Mouse (Mus musculus): ENCODE measurements around the gene Nup43.
"Not testable (repeated sequence)": the region's sequence is repeated elsewhere in the genome, so short reads cannot be mapped to it uniquely, and the experiment has no call there.

Gene Nup43

GRCm38 (mm10) chr10:7667342-7667802, at the start of gene Nup43:
Gene Nup43, plus strand, starts transcription at chr10:7667503.
- peak; percentile 82 to 89 for DNase-seq (ENCODE audit: low spot score in 2 of 2)

- DNase-seq (ENCODE audit: low spot score in 2 of 2): not testable (repeated sequence)
These were observed 49.7 kb upstream of the Nup43 start for GRCm38 (mm10) chr10:7617556-7617955.

DNA sequence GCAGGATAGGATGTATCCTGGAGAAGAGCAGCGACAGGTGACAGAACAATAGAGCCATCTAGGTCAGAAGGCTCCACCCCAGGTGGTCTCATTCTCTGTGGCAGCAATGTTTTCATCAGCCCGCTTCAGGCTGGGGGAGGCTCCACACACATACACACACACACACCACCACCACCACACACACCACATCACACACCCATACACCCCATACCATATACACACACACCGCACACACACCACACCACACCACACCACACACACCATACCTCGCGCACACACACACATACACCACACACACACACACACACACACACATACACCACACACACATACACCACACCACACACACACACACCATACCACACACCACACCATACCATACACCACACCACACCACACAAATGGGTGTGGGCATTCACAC, 47.5 kb upstream of the Nup43 start:
- DNase-seq (ENCODE audit: low spot score in 2 of 2): no peak

DNA sequence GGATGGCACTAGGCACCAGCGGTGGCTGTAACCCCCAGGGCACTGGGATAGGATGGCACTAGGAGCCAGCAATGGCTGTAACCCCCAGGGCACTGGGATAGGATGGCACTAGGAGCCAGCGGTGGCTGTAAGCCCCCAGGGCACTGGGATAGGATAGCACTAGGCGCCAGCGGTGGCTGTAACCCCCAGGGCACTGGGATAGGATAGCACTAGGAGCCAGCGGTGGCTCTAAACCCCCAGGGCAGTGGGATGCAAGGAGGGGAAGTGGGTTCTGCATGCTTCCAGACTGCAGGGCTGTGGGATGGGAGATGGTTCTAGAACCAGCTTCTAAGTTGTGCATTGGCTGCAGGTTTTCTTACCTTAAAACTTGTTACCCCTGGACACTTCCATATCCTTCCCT, 46.6 kb upstream of the Nup43 start:
- DNase-seq (ENCODE audit: low spot score in 2 of 2): no peak

DNA sequence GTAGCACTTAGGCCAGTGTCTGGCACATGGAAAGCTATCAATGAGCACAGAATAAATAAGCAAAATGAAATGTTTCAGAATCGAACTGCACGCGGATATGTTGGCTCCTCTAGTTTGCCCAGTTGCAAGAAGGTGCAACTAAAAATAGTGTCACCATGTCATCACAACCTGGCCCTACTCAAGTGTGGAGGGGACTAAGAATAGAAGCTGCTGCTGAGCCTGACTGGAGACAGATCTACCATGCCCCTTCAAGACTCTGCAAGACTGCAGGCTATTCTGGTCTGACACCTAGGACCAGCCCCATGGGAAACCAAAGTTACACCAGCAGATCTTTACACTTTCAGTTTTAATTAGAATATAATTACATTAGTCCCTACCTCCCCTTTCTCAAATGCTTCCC, 44.9 kb upstream of the Nup43 start:
- no peak for DNase-seq (ENCODE audit: low spot score in 2 of 2)

- DNase-seq (ENCODE audit: low spot score in 2 of 2): no peak
These were observed 43.3 kb upstream of the Nup43 start for GRCm38 (mm10) chr10:7623861-7624518.

GRCm38 (mm10) chr10:7629092-7629491, 38.2 kb upstream of the Nup43 start:
- DNase-seq (ENCODE audit: low spot score in 2 of 2): no peak

- DNase-seq (ENCODE audit: low spot score in 2 of 2): no peak
These were observed 37.0 kb upstream of the Nup43 start for GRCm38 (mm10) chr10:7630286-7630685.

- DNase-seq (ENCODE audit: low spot score in 2 of 2): peak in 1 of 2 experiments; percentile 9
These were observed 36.2 kb upstream of the Nup43 start for GRCm38 (mm10) chr10:7630951-7631720.

DNA sequence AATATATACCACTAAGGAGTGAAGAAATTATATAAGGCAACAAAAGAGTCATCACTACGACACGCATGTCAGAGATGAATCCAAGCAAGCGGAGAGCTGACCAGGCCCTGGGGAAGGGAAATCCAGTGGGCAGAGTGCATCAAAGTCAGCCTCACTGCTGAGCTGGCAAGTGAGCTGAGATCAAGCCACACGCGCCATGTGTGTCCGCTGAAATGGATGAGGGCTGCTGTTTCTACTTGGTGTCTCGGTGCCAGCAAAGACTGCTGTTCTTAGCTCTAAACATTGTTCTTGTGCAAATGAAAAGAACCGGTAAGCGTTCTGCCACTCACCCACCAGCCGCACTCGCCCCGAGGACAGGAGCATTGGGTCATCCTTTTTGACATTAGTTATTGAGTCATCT, 26.9 kb upstream of the Nup43 start:
- no peak for DNase-seq (ENCODE audit: low spot score in 2 of 2)

GRCm38 (mm10) chr10:7645911-7646310, 21.4 kb upstream of the Nup43 start:
- DNase-seq (ENCODE audit: low spot score in 2 of 2): no peak

- no peak for DNase-seq (ENCODE audit: low spot score in 2 of 2)
These were observed 18.2 kb upstream of the Nup43 start for GRCm38 (mm10) chr10:7649059-7649458.

DNA sequence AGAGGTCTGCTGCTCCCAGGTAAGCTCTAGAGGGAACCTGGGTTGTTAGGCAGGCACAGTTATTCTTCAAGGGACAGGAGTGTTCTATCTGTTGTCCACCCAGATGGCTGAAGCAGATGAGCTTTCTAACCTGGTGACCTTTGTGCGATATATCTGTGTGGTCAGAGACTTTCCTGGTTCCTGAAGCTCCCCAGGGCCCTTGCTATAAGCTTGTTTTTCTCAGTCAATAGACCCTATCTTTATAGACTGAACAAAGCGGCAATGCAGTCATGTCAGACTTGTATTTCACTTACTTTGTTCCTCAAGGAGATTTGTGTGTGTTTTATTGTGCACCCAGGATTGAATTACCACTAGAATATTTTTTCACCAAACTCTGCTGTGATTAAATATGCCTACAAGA, 16.2 kb upstream of the Nup43 start:
- DNase-seq (ENCODE audit: low spot score in 2 of 2): no peak

DNA sequence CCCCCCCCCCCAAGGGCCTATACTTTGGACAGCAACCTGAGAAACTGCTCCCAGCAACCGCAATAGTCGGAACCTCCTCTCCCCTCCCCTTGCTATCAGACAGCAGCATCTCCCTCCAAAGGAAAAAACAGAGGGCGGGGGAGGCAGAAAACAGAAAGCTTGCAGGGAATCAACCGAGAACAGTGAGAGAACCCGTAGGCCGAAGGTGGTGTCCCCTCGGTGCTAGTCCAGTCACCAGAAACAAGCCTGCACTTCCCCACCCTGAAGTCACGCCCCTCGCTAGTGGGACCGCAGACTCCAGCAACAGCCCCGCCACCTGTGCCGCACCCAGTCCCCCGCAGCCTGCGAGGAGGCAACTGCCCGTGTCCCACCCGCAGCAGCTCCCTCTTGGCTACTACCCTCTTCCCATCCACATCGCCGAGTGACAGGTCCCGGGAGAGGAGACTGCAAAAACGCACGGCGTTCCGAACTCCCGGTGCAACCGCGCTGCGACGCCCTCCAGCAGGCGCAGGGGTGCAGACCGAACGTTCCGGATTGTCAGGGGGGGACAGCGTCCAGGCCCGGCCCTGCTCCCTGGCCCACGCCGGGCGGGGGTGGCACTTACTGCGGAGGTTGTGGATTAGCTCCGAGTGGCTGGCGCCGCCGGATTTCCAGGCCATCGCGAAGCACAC, 4.7 kb upstream of the Nup43 start:
- peak in 1 of 2 experiments; percentile 59 for DNase-seq (ENCODE audit: low spot score in 2 of 2)

DNA sequence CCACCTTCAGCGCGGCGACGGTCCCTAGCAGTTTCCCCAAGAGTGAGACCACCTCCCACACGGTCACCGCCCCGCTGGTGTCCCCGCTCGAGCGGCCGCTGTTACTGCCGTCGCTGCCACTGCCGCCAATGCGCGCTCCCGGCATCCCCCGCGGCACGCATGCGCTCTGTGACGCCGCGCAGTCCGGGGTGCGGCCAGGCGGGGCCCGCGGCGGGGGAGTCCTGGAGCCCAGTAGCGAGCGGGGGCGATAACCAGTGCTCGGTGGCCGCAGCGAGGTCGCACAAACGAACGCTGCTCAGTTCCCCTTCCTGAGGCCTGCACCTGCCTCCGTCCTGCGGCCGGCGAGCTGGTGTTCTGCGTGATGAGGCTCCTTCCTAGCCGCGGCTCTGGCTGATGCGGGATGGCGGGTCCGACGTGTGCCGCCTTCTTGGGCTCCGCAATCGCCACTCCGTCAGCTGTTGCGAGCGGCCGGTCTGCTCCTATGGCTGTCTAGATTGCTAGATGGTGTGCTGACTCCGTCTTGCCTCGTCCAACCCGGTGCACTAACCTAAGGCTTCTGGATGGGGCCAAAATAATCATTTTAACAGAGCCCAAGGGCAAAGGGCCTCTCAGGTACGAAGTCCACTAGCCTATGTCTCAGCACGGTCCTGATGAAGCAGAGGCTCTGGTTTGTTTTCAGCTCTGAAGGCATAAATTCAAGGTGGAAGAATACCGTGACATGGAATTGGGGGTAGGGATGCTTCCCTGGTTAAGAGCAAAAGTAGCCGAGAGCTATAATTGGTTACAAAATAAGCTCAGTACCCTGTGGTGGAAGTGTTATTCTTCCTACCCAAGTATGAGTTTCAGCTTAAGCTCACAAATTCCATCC, 3.9 kb upstream of the Nup43 start:
- peak; percentile 80 to 88 for DNase-seq (ENCODE audit: low spot score in 2 of 2)

DNA sequence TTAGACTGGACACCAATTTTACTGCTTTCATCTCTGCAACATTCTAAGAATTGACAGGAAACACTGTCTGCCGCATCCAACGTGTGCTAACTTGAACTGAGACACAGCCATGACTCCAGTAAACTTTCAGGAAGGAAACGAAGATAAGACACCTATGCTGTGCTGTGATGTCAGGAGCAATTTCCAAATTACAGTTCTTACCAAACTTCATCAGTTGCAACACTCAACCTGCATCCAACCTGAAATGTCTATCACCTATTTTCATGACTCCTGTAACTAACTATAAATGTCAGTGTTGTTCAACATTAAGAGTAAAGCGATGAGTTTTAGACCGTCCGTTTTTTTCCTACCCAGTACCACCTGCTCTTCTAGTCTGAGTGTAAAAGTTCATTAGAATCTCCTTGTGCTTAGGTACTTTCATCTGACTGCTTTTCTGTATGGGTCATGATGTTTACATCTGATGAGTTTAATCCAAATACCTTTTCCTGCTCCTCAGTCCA, 3.2 kb upstream of the Nup43 start:
- no peak for DNase-seq (ENCODE audit: low spot score in 2 of 2)

DNA sequence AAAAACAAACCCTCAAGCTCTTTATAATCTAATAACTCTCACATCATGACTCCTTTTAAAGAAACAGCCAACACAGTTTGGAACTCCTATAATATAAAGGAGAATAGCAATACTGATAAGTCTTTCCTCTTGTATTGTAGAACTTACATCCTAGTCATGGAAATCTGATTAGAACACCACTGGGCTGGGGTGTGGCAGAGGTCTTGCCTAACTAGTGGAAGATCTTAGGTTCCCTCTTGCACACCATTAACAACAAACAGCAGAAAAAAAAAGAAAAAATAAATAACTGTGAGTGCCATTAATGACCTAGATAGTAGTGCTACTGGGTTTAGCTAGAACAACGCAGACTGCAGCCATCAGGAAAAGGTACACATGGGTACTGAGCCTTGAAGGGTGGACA, 2.4 kb upstream of the Nup43 start:
- no peak for DNase-seq (ENCODE audit: low spot score in 2 of 2)

DNA sequence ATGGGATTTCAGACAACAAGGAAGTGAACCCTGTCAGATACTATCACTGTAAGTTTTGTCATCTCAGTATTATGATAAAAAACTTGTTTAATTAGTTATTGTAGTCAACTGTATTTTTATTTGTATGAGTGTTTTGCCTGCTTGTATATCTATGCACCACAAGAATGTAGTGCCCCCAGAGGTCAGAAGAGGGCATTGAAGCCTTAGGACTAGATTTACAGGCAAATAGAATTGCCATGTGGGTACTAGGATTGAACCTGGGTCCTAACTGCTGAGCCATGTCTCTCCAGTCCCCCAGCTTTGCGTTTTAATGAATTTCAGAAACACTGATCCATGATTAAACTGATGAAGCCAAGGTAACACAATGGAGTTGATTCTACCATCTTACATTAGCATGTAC, 6.4 kb downstream of the Nup43 start:
- DNase-seq (ENCODE audit: low spot score in 2 of 2): peak in 1 of 2 experiments; percentile 26

DNA sequence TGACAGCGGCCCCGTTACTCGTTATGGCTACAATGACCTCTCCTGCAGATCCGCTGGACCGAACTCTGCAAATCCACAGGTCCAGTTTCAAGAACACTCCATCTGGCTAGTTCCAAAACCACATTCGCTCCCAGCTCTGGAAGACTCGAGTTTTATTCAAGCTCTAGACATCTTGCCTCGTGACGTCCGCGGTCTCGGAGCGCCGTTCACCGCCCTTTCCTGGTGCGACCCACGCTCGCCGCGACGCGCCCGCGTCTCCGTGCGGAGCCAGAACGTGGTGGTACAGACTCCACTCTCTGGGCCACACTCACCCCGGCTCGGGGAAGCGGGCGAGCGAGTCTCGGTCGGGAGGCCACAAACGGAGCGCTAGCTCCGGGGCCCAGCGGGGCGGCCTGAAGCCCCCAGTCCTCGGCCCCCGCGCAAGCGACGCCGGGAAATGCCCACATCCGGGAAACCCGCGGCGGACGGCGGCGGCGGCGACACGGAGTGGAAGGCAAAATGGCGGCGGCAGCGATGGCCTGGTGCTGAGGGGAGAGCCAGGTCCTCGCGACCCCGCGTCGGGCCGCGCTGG, 13.5 kb downstream of the Nup43 start, which contains the start of the genes Pcmt1 and Lats1:
TSS of gene Pcmt1 (minus strand) at position 406 of the 571 bp plus-strand sequence.
TSS of gene Lats1 (plus strand) at position 484 of the 571 bp plus-strand sequence.
- peak; percentile 82 to 89 for DNase-seq (ENCODE audit: low spot score in 2 of 2)

GRCm38 (mm10) chr10:7681343-7682025, 14.2 kb downstream of the Nup43 start:
- DNase-seq (ENCODE audit: low spot score in 2 of 2): peak; percentile 52 to 58

Data from thymus, postnatal 10 days (tissue).